Mouse (Mus musculus): ENCODE measurements around the gene Galnt4. TPM values are rescaled to one million over a fixed set of nuclear protein-coding genes. Genes with fewer than 3 reads are reported as not detected.

Gene Galnt4
- polyA plus RNA-seq, 1 experiment from 2014 or later, result 14.9 TPM

GRCm38 (mm10) chr10:99093364-99093763, 14.6 kb upstream of the Galnt4 start:
- 61% methylated on average over 2 of the region's 2 CpGs for WGBS
- Histone ChIP-seq H3K4me3 (no peak overlapping the region), H3K27me3 (no peaks in the 10 kb centered on the region), H3K27ac (no peak overlapping the region), H3K9me3 (no peaks in the 10 kb centered on the region), H3K9ac (no peak overlapping the region), H3K4me1 (no peaks in the 10 kb centered on the region), H3K36me3 (no peaks in the 10 kb centered on the region), H3K4me2 (no peak overlapping the region)
- ATAC-seq (ENCODE audit: borderline replicate concordance, extremely low read depth, low FRiP score, low TSS enrichment), result no peak

- 58% methylated on average over 2 of the region's 2 CpGs for WGBS
- Histone ChIP-seq H3K4me3 (no peak overlapping the region), H3K4me1 (no peaks in the 10 kb centered on the region), H3K27ac (no peak overlapping the region), H3K4me2 (no peak overlapping the region), H3K9me3 (no peaks in the 10 kb centered on the region), H3K9ac (no peak overlapping the region), H3K36me3 (no peaks in the 10 kb centered on the region), H3K27me3 (no peaks in the 10 kb centered on the region)
- ATAC-seq (ENCODE audit: borderline replicate concordance, extremely low read depth, low FRiP score, low TSS enrichment), result no peak
Measured at GRCm38 (mm10) chr10:99095114-99095513, 12.8 kb upstream of the Galnt4 start.

GRCm38 (mm10) chr10:99097374-99097773, 10.6 kb upstream of the Galnt4 start:
- Histone ChIP-seq H3K4me2 (no peak overlapping the region), H3K4me3 (no peak overlapping the region), H3K9ac (no peak overlapping the region), H3K27me3 (no peaks in the 10 kb centered on the region), H3K9me3 (no peaks in the 10 kb centered on the region), H3K36me3 (no peaks in the 10 kb centered on the region), H3K4me1 (no peaks in the 10 kb centered on the region), H3K27ac (no peak overlapping the region)
- ATAC-seq (ENCODE audit: borderline replicate concordance, extremely low read depth, low FRiP score, low TSS enrichment), result no peak
- WGBS, result 69% methylated on average over 10 of the region's 10 CpGs

- ATAC-seq (ENCODE audit: borderline replicate concordance, extremely low read depth, low FRiP score, low TSS enrichment), result no peak
- H3K27me3 ChIP-seq, result no peaks in the 10 kb centered on the region
Measured at GRCm38 (mm10) chr10:99105522-99105921, 2.4 kb upstream of the Galnt4 start.

DNA sequence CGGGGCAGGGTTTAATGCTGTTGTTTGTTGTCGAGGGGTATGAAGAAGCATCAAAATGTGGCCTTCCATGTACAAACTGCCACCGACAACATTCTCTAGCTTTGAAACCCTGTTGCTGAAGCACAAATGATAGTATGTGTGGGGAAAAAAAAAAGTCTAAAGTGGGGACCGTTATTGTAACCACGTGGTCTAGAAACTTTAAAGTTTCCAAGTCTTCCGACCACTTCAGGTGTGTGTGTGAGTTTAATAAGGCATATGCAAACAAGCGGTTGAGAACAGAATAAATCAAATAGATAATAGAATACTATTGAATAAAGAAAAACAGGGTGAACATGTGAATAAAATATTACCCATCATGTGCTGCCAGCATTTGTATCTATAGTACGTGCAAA, 1.7 kb upstream of the Galnt4 start:
- no peaks in the 10 kb centered on the region for H3K9me3 ChIP-seq
- no peak for ATAC-seq (ENCODE audit: borderline replicate concordance, extremely low read depth, low FRiP score, low TSS enrichment)
- H3K36me3 ChIP-seq, result peaks cover 29% of the 10 kb centered on the region
- H3K9ac ChIP-seq, result peak overlapping the region; percentile 85
- peak overlapping the region; percentile 88 for H3K4me3 ChIP-seq
- peak overlapping the region; percentile 84 for H3K27ac ChIP-seq
- H3K4me2 ChIP-seq, result peak overlapping the region; percentile 94
- peaks cover 18% of the 10 kb centered on the region for H3K4me1 ChIP-seq
- WGBS, result 31% methylated on average over 8 of the region's 8 CpGs
- H3K27me3 ChIP-seq, result no peaks in the 10 kb centered on the region

More at GRCm38 (mm10) chr10:99105522-99105921, 2.4 kb upstream of the Galnt4 start:
- Histone ChIP-seq H3K9ac (no peak overlapping the region), H3K9me3 (no peaks in the 10 kb centered on the region), H3K4me1 (peaks cover 15% of the 10 kb centered on the region), H3K4me2 (no peak overlapping the region), H3K36me3 (peaks cover 22% of the 10 kb centered on the region), H3K4me3 (no peak overlapping the region), H3K27ac (no peak overlapping the region)
- WGBS, result 76% methylated on average over 3 of the region's 3 CpGs

DNA sequence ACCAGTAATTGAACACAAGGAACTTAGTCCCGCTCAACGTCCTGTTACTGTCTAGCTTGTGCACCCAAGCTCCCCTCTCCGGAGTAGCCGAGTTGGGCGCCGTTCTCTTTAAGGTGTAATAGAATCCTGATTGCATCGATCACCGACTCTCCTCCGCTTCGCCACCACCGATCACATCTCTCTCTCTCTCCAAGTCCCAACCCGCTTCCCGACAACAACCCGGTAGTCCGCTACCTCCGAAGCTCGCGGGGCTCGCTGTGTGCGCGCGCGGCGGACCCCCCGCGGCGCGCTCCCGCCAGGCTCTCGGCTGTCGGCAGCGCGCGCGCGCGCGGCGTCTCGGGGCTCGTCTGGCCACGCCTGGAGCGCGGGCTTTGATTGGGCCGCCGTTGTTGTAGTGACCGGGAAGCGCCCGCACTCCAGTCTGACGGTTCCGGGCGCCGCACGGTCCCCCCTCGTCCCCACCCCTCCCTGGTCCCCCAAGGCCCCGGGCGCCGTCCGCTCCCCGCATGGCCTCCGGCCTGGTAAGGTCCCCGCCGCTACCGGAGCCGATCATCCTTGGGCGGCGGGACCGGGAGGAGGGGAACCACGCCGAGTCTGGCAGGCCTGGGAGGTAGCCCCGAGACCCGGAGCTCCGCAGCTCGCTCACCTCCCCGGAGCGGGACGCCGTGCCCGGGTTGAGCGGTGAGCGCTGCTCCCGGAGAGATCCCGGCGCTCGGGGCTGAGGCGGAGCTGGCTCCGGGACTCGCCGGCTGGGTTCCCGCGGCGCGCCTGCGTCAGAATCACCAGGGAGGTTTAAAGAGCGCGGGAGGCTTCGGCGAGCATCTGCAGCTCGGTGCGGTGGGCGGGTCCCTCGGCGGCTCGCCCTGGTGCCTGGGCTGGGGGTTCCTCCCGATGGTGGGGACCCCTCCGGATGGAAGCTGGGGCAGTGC, 992 bp upstream of the Galnt4 start, which contains the start of gene Poc1b:
Gene Poc1b (plus strand): TSS at position 334 of the 929 bp plus-strand sequence.
- peak within 1 kb of the TSS; percentile 88 for H3K4me3 ChIP-seq
- whole genome bisulfite sequencing, result under 1% methylated on average over 93 of the region's 106 CpGs
- H3K9me3 ChIP-seq, result no peaks in the 10 kb centered on the region
- peak within 1 kb of the TSS; percentile 84 for H3K27ac ChIP-seq
- H3K4me1 ChIP-seq, result peaks cover 21% of the 10 kb centered on the region
- peak within 1 kb of the TSS; percentile 85 for H3K9ac ChIP-seq
- peak within 1 kb of the TSS; percentile 94 for H3K4me2 ChIP-seq
- peak; percentile 93 for ATAC-seq (ENCODE audit: borderline replicate concordance, extremely low read depth, low FRiP score, low TSS enrichment)
- H3K36me3 ChIP-seq, result peaks cover 31% of the 10 kb centered on the region
- no peaks in the 10 kb centered on the region for H3K27me3 ChIP-seq

DNA sequence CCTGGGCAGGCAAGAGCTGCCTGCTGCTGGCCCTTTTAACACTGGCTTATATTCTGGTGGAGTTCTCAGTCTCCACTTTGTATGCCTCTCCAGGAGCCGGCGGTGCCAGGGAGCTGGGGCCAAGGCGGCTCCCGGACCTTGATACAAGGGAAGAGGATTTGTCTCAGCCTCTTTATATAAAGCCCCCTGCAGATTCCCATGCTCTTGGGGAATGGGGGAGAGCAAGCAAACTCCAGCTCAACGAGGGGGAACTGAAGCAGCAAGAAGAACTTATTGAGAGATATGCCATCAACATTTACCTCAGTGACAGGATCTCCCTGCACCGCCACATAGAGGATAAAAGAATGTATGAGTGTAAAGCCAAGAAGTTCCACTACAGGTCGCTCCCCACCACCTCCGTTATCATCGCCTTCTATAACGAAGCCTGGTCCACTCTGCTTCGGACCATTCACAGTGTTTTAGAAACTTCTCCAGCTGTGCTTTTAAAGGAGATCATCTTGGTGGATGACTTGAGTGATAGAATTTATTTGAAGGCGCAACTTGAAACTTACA, 548 bp downstream of the Galnt4 start:
- H3K4me1 ChIP-seq, result peaks cover 29% of the 10 kb centered on the region
- ATAC-seq (ENCODE audit: borderline replicate concordance, extremely low read depth, low FRiP score, low TSS enrichment), result no peak
- H3K27me3 ChIP-seq, result no peaks in the 10 kb centered on the region
- peak overlapping the region; percentile 85 for H3K9ac ChIP-seq
- H3K36me3 ChIP-seq, result peaks cover 28% of the 10 kb centered on the region
- H3K4me2 ChIP-seq, result peak overlapping the region; percentile 94
- H3K9me3 ChIP-seq, result no peaks in the 10 kb centered on the region
- peak overlapping the region; percentile 88 for H3K4me3 ChIP-seq
- WGBS, result 31% methylated on average over 12 of the region's 12 CpGs
- peak overlapping the region; percentile 84; the same call in 1 of the 2 replicates for H3K27ac ChIP-seq

DNA sequence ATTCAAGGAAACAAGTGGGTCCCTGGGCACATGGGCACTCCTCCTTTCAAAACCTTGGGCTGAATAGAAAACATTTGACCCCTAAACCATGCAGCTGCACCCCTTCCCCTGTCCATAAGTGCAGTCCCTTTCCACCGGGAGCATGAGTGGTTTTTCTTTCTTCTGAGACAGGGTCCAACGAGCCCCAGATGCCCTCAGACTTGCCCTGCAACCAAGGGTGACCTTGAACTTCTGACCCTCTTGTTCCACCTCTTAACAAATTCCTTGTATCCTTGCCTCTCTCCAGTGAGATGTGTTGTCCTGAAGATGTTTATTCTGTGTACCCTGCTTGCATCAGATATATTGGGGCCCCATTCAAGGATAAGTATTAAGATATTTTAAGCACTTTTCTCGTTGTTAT, 5.6 kb downstream of the Galnt4 start:
- Histone ChIP-seq H3K36me3 (peaks cover 26% of the 10 kb centered on the region), H3K4me1 (peaks cover 41% of the 10 kb centered on the region), H3K9ac (no peak overlapping the region), H3K4me3 (no peak overlapping the region), H3K27me3 (no peaks in the 10 kb centered on the region), H3K9me3 (no peaks in the 10 kb centered on the region), H3K4me2 (no peak overlapping the region), H3K27ac (no peak overlapping the region)
- WGBS, result 29% methylated on average over 3 of the region's 3 CpGs
- ATAC-seq (ENCODE audit: borderline replicate concordance, extremely low read depth, low FRiP score, low TSS enrichment), result no peak

GRCm38 (mm10) chr10:99114295-99114694, 6.3 kb downstream of the Galnt4 start:
- H3K9me3 ChIP-seq, result no peaks in the 10 kb centered on the region
- H3K27ac ChIP-seq, result 0 out of 2 replicates have a peak overlapping the region, but pooled peaks have one; percentile 16
- peaks cover 40% of the 10 kb centered on the region for H3K4me1 ChIP-seq
- no peak overlapping the region for H3K4me2 ChIP-seq
- H3K36me3 ChIP-seq, result peaks cover 20% of the 10 kb centered on the region
- H3K9ac ChIP-seq, result no peak overlapping the region
- no peak for ATAC-seq (ENCODE audit: borderline replicate concordance, extremely low read depth, low FRiP score, low TSS enrichment)
- 66% methylated on average over 8 of the region's 8 CpGs for WGBS
- H3K4me3 ChIP-seq, result no peak overlapping the region
- no peaks in the 10 kb centered on the region for H3K27me3 ChIP-seq

DNA sequence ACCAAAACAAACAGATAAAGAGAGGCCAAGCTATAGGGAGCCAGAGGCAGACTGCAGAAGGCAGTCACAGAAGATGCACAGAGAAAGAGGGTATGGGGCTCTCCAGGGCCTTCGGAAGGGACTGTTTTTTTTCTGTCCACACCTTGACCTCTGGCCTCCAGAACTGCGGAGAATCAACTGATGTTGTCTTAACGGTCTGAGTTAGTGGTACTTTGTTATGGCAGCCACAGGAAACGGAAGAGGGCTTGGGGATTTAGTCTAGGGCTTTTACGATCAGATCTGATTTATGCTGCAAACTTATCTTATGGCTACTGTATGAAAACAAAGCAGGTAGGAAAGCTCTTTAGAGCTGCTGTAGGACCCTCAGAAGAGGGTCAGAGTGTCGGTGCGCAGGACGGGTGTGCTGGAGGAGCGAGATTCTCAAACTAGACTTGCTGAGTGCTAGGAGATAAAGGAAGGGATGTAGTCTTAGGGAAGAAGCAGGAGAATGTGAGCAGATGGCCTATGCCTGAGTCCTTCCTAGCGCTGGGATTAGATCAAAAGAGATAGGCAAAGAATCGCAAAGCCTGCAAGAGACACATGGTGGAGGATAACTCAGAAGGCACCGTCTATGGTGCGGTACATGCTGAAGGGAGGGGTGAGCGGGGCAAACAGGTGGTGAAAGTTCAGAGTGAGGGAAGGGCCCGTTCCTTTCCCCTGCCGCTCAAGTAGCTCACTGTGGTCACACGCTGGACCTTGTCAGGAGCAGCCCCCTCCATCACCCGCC, 7.7 kb downstream of the Galnt4 start:
- ATAC-seq (ENCODE audit: borderline replicate concordance, extremely low read depth, low FRiP score, low TSS enrichment), result no peak
- Histone ChIP-seq H3K4me2 (no peak overlapping the region), H3K9ac (no peak overlapping the region), H3K27me3 (no peaks in the 10 kb centered on the region), H3K4me1 (peaks cover 38% of the 10 kb centered on the region), H3K9me3 (no peaks in the 10 kb centered on the region), H3K27ac (no peak overlapping the region), H3K36me3 (peaks cover 9% of the 10 kb centered on the region), H3K4me3 (no peak overlapping the region)
- 30% methylated on average over 18 of the region's 18 CpGs for WGBS

GRCm38 (mm10) chr10:99116237-99116632, 8.3 kb downstream of the Galnt4 start:
- no peak overlapping the region for H3K9ac ChIP-seq
- H3K36me3 ChIP-seq, result peaks cover 3% of the 10 kb centered on the region
- ATAC-seq (ENCODE audit: borderline replicate concordance, extremely low read depth, low FRiP score, low TSS enrichment), result no peak
- H3K4me1 ChIP-seq, result peaks cover 36% of the 10 kb centered on the region
- no peaks in the 10 kb centered on the region for H3K9me3 ChIP-seq
- 47% methylated on average over 8 of the region's 8 CpGs for WGBS
- no peak overlapping the region for H3K4me2 ChIP-seq
- H3K27me3 ChIP-seq, result no peaks in the 10 kb centered on the region
- H3K27ac ChIP-seq, result no peak overlapping the region
- no peak overlapping the region for H3K4me3 ChIP-seq
